ENCODE assay signal across 8 mouse cellular contexts in the genomic region with DNA sequence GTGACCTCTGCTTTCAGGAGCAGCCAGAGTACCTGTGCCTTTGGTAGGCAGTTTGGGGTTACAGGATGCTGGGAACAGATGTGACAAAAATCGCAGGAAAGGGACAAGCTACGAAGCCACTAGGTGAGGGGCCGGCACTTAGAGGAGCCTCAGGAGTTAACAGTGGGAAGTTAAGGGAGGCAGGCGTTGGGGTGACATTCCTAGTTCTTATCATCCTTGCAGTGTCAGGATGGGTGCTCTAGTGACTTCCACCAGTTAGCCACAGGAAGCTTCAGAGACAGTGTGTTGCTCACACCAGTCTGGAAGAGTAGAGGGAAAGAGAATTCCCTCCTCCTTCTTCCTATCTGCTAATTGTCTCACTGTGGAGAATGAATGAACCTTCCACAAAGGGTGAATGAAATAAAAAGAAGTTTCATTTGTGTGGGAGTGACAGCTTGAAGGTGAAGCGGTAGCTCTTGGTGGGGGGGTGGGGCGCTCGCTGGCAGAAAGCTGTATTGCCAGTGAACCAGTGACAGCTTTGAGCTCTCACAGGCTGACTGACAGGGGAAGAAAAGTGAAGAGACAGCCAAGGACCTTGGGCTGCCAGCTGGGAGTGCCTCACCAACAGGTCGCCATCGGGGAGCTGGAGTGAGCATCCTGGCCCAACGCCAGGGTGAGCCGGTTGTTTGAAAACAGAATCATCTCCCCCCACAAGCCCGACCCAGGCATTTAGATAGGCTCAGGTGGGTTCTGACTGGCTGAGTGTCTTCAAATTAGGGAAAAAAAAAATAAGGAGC. TPM values are rescaled to one million over a fixed set of nuclear protein-coding genes. Genes with fewer than 3 reads are reported as not detected.
A peak's percentile ranks its signal among the peaks of the same experiment; 100 is the strongest.
DNase-seq lines count a peak whose midpoint lies in the region; ATAC-seq and TF ChIP-seq lines count a peak whose summit lies in the region.

No protein-coding gene starts in this region.

- 0 out of 2 replicates have a peak, but pooled peaks have one; percentile 45 for ATAC-seq in hindbrain, embryonic 16.5 days
- no peak for ATAC-seq in hindbrain, embryonic 12.5 days (ENCODE audit: low FRiP score)
- peak; percentile 91 for ATAC-seq in forebrain, postnatal 0 days
- no peak for ATAC-seq in midbrain, embryonic 16.5 days

- H3K9me3 ChIP-seq in hindbrain, embryonic 16.5 days (ENCODE audit: control insufficient read depth, low read length) = no peaks in the 10 kb centered on the region; the same call in 1 of the 2 replicates
- no peaks in the 10 kb centered on the region for H3K9me3 ChIP-seq in hindbrain, embryonic 12.5 days (replicated peaks)
- no peaks in the 10 kb centered on the region for H3K9me3 ChIP-seq in forebrain, postnatal 0 days (ENCODE audit: low read length)
- H3K9me3 ChIP-seq in midbrain, embryonic 16.5 days (replicated peaks; ENCODE audit: control insufficient read depth, low read length, poor library complexity, severe bottlenecking) = no peaks in the 10 kb centered on the region
- H3K9me3 ChIP-seq in limb, embryonic 10.5 days (replicated peaks) = no peaks in the 10 kb centered on the region

- peak; percentile 22; the same call in 1 of the 2 replicates for TF ChIP-seq CTCF in forebrain, postnatal 0 days (IDR thresholded peaks at IDR 0.05; ENCODE audit: low read depth)

- H3K4me2 ChIP-seq in hindbrain, embryonic 16.5 days (ENCODE audit: low read length) = no peak overlapping the region
- no peak overlapping the region for H3K4me2 ChIP-seq in hindbrain, embryonic 12.5 days (replicated peaks)
- 0 out of 2 replicates have a peak overlapping the region, but pooled peaks have one; percentile 8 for H3K4me2 ChIP-seq in forebrain, postnatal 0 days (ENCODE audit: low read depth)
- H3K4me2 ChIP-seq in midbrain, embryonic 16.5 days (ENCODE audit: low read length) = peak overlapping the region; percentile 10; the same call in 1 of the 2 replicates

- H3K4me3 ChIP-seq in hindbrain, embryonic 16.5 days (ENCODE audit: low read length) = no peak overlapping the region
- no peak overlapping the region for H3K4me3 ChIP-seq in hindbrain, embryonic 12.5 days
- H3K4me3 ChIP-seq in forebrain, postnatal 0 days (ENCODE audit: low read depth, low read length) = no peak overlapping the region
- H3K4me3 ChIP-seq in midbrain, embryonic 16.5 days (ENCODE audit: low read depth, low read length) = no peak overlapping the region
- H3K4me3 ChIP-seq in limb, embryonic 10.5 days = no peak overlapping the region

- WGBS in hindbrain, embryonic 16.5 days = 34% methylated on average over 12 of the region's 12 CpGs
- WGBS in hindbrain, embryonic 12.5 days = 47% methylated on average over 12 of the region's 12 CpGs
- 25% methylated on average over 12 of the region's 12 CpGs for WGBS in forebrain, postnatal 0 days
- 33% methylated on average over 12 of the region's 12 CpGs for WGBS in midbrain, embryonic 16.5 days
- 71% methylated on average over 12 of the region's 12 CpGs for WGBS in limb, embryonic 10.5 days

- H3K27me3 ChIP-seq in hindbrain, embryonic 16.5 days (replicated peaks; ENCODE audit: control insufficient read depth, insufficient read depth, low read length) = no peaks in the 10 kb centered on the region
- no peaks in the 10 kb centered on the region for H3K27me3 ChIP-seq in hindbrain, embryonic 12.5 days
- no peaks in the 10 kb centered on the region for H3K27me3 ChIP-seq in forebrain, postnatal 0 days (ENCODE audit: insufficient read depth, low read length)
- H3K27me3 ChIP-seq in midbrain, embryonic 16.5 days (ENCODE audit: control insufficient read depth, insufficient read depth, low read depth, low read length) = no peaks in the 10 kb centered on the region
- H3K27me3 ChIP-seq in limb, embryonic 10.5 days (ENCODE audit: low read depth, poor library complexity, severe bottlenecking) = no peaks in the 10 kb centered on the region

- no peaks in the 10 kb centered on the region for H3K36me3 ChIP-seq in hindbrain, embryonic 16.5 days (ENCODE audit: control insufficient read depth, insufficient read depth, low read length)
- no peaks in the 10 kb centered on the region for H3K36me3 ChIP-seq in hindbrain, embryonic 12.5 days
- H3K36me3 ChIP-seq in forebrain, postnatal 0 days (ENCODE audit: insufficient read depth) = no peaks in the 10 kb centered on the region
- no peaks in the 10 kb centered on the region for H3K36me3 ChIP-seq in midbrain, embryonic 16.5 days (ENCODE audit: control insufficient read depth, insufficient read depth, low read length)
- H3K36me3 ChIP-seq in limb, embryonic 10.5 days = no peaks in the 10 kb centered on the region

- peak; percentile 37 for DNase-seq in right cerebral cortex, postnatal 14 days
- DNase-seq in right cerebral cortex, adult 18-20 months = no peak
- DNase-seq in forebrain, postnatal 0 days = peak; percentile 62
- DNase-seq in limb, embryonic 10.5 days (ENCODE audit: low spot score) = no peak
- no peak for DNase-seq in urinary bladder, postnatal 14 days (ENCODE audit: low spot score)

- peaks cover 13% of the 10 kb centered on the region for H3K4me1 ChIP-seq in hindbrain, embryonic 16.5 days (ENCODE audit: control insufficient read depth, insufficient read depth, low read depth, low read length)
- H3K4me1 ChIP-seq in hindbrain, embryonic 12.5 days = peaks cover 14% of the 10 kb centered on the region
- H3K4me1 ChIP-seq in forebrain, postnatal 0 days (ENCODE audit: insufficient read depth) = 0 out of 2 replicates have a peak, but pooled peaks cover 7% of the 10 kb centered on the region
- peaks cover 5% of the 10 kb centered on the region; the same call in 1 of the 2 replicates for H3K4me1 ChIP-seq in midbrain, embryonic 16.5 days (ENCODE audit: control insufficient read depth, insufficient read depth, low read length)
- H3K4me1 ChIP-seq in limb, embryonic 10.5 days = peaks cover 2% of the 10 kb centered on the region; the same call in 1 of the 2 replicates

- no peak overlapping the region for H3K9ac ChIP-seq in hindbrain, embryonic 16.5 days (ENCODE audit: low read depth, low read length)
- H3K9ac ChIP-seq in hindbrain, embryonic 12.5 days = no peak overlapping the region
- no peak overlapping the region for H3K9ac ChIP-seq in forebrain, postnatal 0 days
- H3K9ac ChIP-seq in midbrain, embryonic 16.5 days (ENCODE audit: low read depth, low read length) = no peak overlapping the region

- H3K27ac ChIP-seq in hindbrain, embryonic 16.5 days (ENCODE audit: low read depth, low read length) = no peak overlapping the region
- H3K27ac ChIP-seq in hindbrain, embryonic 12.5 days = no peak overlapping the region
- H3K27ac ChIP-seq in forebrain, postnatal 0 days (ENCODE audit: low read depth, low read length) = 0 out of 2 replicates have a peak overlapping the region, but pooled peaks have one; percentile 21
- H3K27ac ChIP-seq in midbrain, embryonic 16.5 days (ENCODE audit: low read length) = no peak overlapping the region
- H3K27ac ChIP-seq in limb, embryonic 10.5 days = no peak overlapping the region

RNA-seq across cellular contexts. Expression of gene Lrrc20, which starts 41.9 kb away (rescaled TPM):
- 14.9 and 17.7 TPM in 2 replicates for polyA plus RNA-seq in hindbrain, embryonic 16.5 days (2015; fragmentation: Nextera tagmentation; extraction: Ambion mirVana)
- 12.5 and 13.5 TPM in 2 replicates for polyA plus RNA-seq in hindbrain, embryonic 12.5 days (2016; fragmentation: Nextera tagmentation; extraction: Ambion mirVana)
- 16.8 and 19.5 TPM in 2 replicates for total RNA-seq in forebrain, postnatal 0 days (2014; rRNA removed)
- 15.9 and 16.0 TPM in 2 replicates for polyA plus RNA-seq in forebrain, postnatal 0 days (2015; fragmentation: Nextera tagmentation; extraction: Ambion mirVana)
- 14.6 and 15.7 TPM in 2 replicates for polyA plus RNA-seq in midbrain, embryonic 16.5 days (2015; fragmentation: Nextera tagmentation; extraction: Ambion mirVana)
- 10.9 and 11.4 TPM in 2 replicates for polyA plus RNA-seq in limb, embryonic 10.5 days (2016; fragmentation: Nextera tagmentation; extraction: Ambion mirVana)

Comparison
In these comparisons a context has a peak if more than half of its experiments do, and no peak if none do; other contexts are left out.
1. ATAC-seq: peak in hindbrain, embryonic 16.5 days (single experiment) and forebrain, postnatal 0 days (single experiment); none in hindbrain, embryonic 12.5 days (single experiment) and midbrain, embryonic 16.5 days (single experiment).
2. DNase-seq: peak in right cerebral cortex, postnatal 14 days (single experiment) and forebrain, postnatal 0 days (single experiment); none in right cerebral cortex, adult 18-20 months (single experiment), limb, embryonic 10.5 days (single experiment) and urinary bladder, postnatal 14 days (single experiment).
3. H3K4me2 ChIP-seq: peak in forebrain, postnatal 0 days (single experiment) and midbrain, embryonic 16.5 days (single experiment); none in hindbrain, embryonic 16.5 days (single experiment) and hindbrain, embryonic 12.5 days (single experiment).